Mouse (Mus musculus) MEL (cell line): Measurements from ENCODE around the gene Gm42715. TPM values are rescaled to one million over a fixed set of nuclear protein-coding genes. Genes with fewer than 3 reads are reported as not detected.
A peak's percentile ranks its signal among the peaks of the same experiment; 100 is the strongest.

ENCODE experiments used
- DNase-seq: peaks from one replicate; pipeline ENCODE4 v3.0.0; 2011; ENCODE audit warnings: low read depth, low spot score
- H3K27ac ChIP-seq: 2 replicates; pipeline ENCODE4 v1.5.1; 2012; ENCODE audit warnings: low read depth, mild to moderate bottlenecking, control low read depth, low read length, moderate library complexity; ENCODE audit not compliant: control insufficient read depth
- H3K27me3 ChIP-seq, 2 experiments: fragments of 150-350 bp in 1 of 2; sonication (generic) in 1 of 2; 2 replicates each; pipeline ENCODE4 v1.6.1; 2012; ENCODE audit warnings: low read length in 2 of 2, mild to moderate bottlenecking in 2 of 2, improper control_type of control experiment in 1 of 2, moderate library complexity in 1 of 2; ENCODE audit not compliant: insufficient read depth in 2 of 2, control insufficient read depth in 1 of 2
- H3K36me3 ChIP-seq, 2 experiments: 2 replicates each; pipeline ENCODE4 v1.6.1; 2012 to 2014; ENCODE audit warnings: low read length in 2 of 2, improper control_type of control experiment in 1 of 2, inconsistent platforms in 1 of 2, mild to moderate bottlenecking in 1 of 2; ENCODE audit not compliant: insufficient read depth in 2 of 2, control insufficient read depth in 1 of 2
- H3K4me1 ChIP-seq, 2 experiments: fragments of 150-350 bp in 1 of 2; sonication (generic) in 1 of 2; 2 replicates each; pipeline ENCODE4 v1.6.1; 2012; ENCODE audit warnings: low read length in 2 of 2, improper control_type of control experiment in 1 of 2, mild to moderate bottlenecking in 1 of 2; ENCODE audit not compliant: insufficient read depth in 2 of 2, control insufficient read depth in 1 of 2
- H3K4me3 ChIP-seq, 2 experiments: fragments of 150-350 bp in 1 of 2; sonication (generic) in 1 of 2; 2 replicates each; pipeline ENCODE4 v1.5.1; 2012; ENCODE audit warnings: low read depth in 2 of 2, low read length in 2 of 2, mild to moderate bottlenecking in 2 of 2, moderate library complexity in 2 of 2, control low read depth in 1 of 2, improper control_type of control experiment in 1 of 2; ENCODE audit not compliant: control insufficient read depth in 1 of 2, insufficient read depth in 1 of 2
- H3K79me2 ChIP-seq: 2 replicates; pipeline ENCODE4 v1.6.1; 2012; ENCODE audit warnings: mild to moderate bottlenecking, low read length, moderate library complexity; ENCODE audit not compliant: control insufficient read depth, poor library complexity, insufficient read depth
- H3K9ac ChIP-seq: 2 replicates; pipeline ENCODE4 v1.6.1; 2012; ENCODE audit warnings: low read depth, mild to moderate bottlenecking, control low read depth, low read length, moderate library complexity; ENCODE audit not compliant: control insufficient read depth, poor library complexity, severe bottlenecking
- H3K9me3 ChIP-seq: fragments of 150-350 bp; sonication (generic); replicated peaks from 2 replicates; pipeline ENCODE4 v1.6.1; 2012; ENCODE audit warnings: mild to moderate bottlenecking, low read length, improper control_type of control experiment, moderate library complexity; ENCODE audit not compliant: insufficient read depth
- CHD2 ChIP-seq: IDR thresholded peaks from 2 replicates; pipeline ENCODE4 v1.6.1; 2011; ENCODE audit warnings: low read length, improper control_type of control experiment
- ELF1 ChIP-seq: IDR thresholded peaks from 2 replicates; pipeline ENCODE4 v1.6.1; 2014; ENCODE audit warnings: low read depth, mild to moderate bottlenecking, inconsistent platforms, low read length, improper control_type of control experiment, moderate library complexity
- GABPA ChIP-seq: IDR thresholded peaks from 2 replicates; pipeline ENCODE4 v1.6.1; 2012; ENCODE audit warnings: low read depth, mild to moderate bottlenecking, inconsistent platforms, low read length, improper control_type of control experiment, moderate library complexity
- GATA1 ChIP-seq: IDR thresholded peaks from 2 replicates; pipeline ENCODE4 v1.6.1; 2011; ENCODE audit warnings: low read depth, low read length, improper control_type of control experiment
- KAT2A ChIP-seq: conservative IDR thresholded peaks from 2 replicates; pipeline ENCODE4 v1.6.1; 2012; ENCODE audit warnings: low read depth, low read length, improper control_type of control experiment, inconsistent platforms
- MAX ChIP-seq: IDR thresholded peaks from 2 replicates; pipeline ENCODE4 v1.6.1; 2011; ENCODE audit warnings: low read length, improper control_type of control experiment
- MEF2A ChIP-seq: IDR thresholded peaks from 2 replicates; pipeline ENCODE4 v1.6.1; 2014; ENCODE audit warnings: low read depth, mild to moderate bottlenecking, inconsistent platforms, low read length, improper control_type of control experiment; ENCODE audit not compliant: poor library complexity, insufficient replicate concordance, severe bottlenecking; ENCODE audit errors: extremely low read depth
- MXI1 ChIP-seq: IDR thresholded peaks from 2 replicates; pipeline ENCODE4 v1.6.1; 2011; ENCODE audit warnings: mild to moderate bottlenecking, low read depth, low read length, improper control_type of control experiment
- MYB ChIP-seq: IDR thresholded peaks from 2 replicates; pipeline ENCODE4 v1.6.1; 2011; ENCODE audit warnings: mild to moderate bottlenecking, low read depth, low read length, improper control_type of control experiment
- MYC ChIP-seq: IDR thresholded peaks from 2 replicates; pipeline ENCODE4 v1.6.1; 2011; ENCODE audit warnings: low read depth, mild to moderate bottlenecking, low read length, improper control_type of control experiment, moderate library complexity
- NELFE ChIP-seq: IDR thresholded peaks from 2 replicates; pipeline ENCODE4 v1.6.1; 2011; ENCODE audit warnings: low read depth, low read length, improper control_type of control experiment
- NRF1 ChIP-seq: IDR thresholded peaks from 2 replicates; pipeline ENCODE4 v1.6.1; 2014; ENCODE audit warnings: low read depth, mild to moderate bottlenecking, inconsistent platforms, low read length, improper control_type of control experiment, moderate library complexity; ENCODE audit not compliant: poor library complexity, insufficient read depth, severe bottlenecking
- POLR2A ChIP-seq, 2 experiments: IDR thresholded peaks; 2 replicates each; pipeline ENCODE4 v1.6.1; 2011 to 2012; ENCODE audit warnings: low read length in 2 of 2, mild to moderate bottlenecking in 2 of 2, control low read depth in 1 of 2, improper control_type of control experiment in 1 of 2, low read depth in 1 of 2, moderate library complexity in 1 of 2; ENCODE audit not compliant: control insufficient read depth in 1 of 2, insufficient read depth in 1 of 2, poor library complexity in 1 of 2
- POLR2AphosphoS5 ChIP-seq: IDR thresholded peaks from 2 replicates; pipeline ENCODE4 v1.6.1; 2012; ENCODE audit warnings: low read depth, borderline replicate concordance, mild to moderate bottlenecking, inconsistent platforms, low read length, moderate library complexity, mixed read lengths
- RAD21 ChIP-seq: IDR thresholded peaks from 2 replicates; pipeline ENCODE4 v1.6.1; 2011; ENCODE audit warnings: mild to moderate bottlenecking, low read depth, low read length, improper control_type of control experiment
- UBTF ChIP-seq: IDR thresholded peaks from 2 replicates; pipeline ENCODE4 v1.6.1; 2012; ENCODE audit warnings: low read depth, mild to moderate bottlenecking, inconsistent platforms, low read length, improper control_type of control experiment, moderate library complexity, borderline replicate concordance; ENCODE audit not compliant: insufficient read depth
- USF2 ChIP-seq, 2 experiments: IDR thresholded peaks; 2 replicates each; pipeline ENCODE4 v1.6.1; 2011 to 2012; ENCODE audit warnings: improper control_type of control experiment in 2 of 2, low read length in 2 of 2, borderline replicate concordance in 1 of 2, inconsistent platforms in 1 of 2, low read depth in 1 of 2, mild to moderate bottlenecking in 1 of 2; ENCODE audit not compliant: insufficient read depth in 1 of 2
- ZKSCAN1 ChIP-seq: IDR thresholded peaks from 2 replicates; pipeline ENCODE4 v1.6.1; 2012; ENCODE audit warnings: low read depth, mild to moderate bottlenecking, inconsistent platforms, low read length, improper control_type of control experiment, moderate library complexity
- polyA plus RNA-seq, 2 experiments: library from polyadenylated mRNA; stranded (reverse) in 1 of 2; unstranded in 1 of 2; fragments of >175 nt in 1 of 2; fragments of >200 nt in 1 of 2; gene quantifications; 2 replicates each; pipeline versions ENCODE4 v1.2.1 to v1.2.4; 2012; ENCODE audit warnings: low replicate concordance in 2 of 2, low read depth in 1 of 2; ENCODE audit not compliant: insufficient read length in 2 of 2, insufficient read depth in 1 of 2, missing spikeins in 1 of 2
- total RNA-seq: library from RNA; depleted of rRNA; stranded (reverse); fragments of 300-350 nt; gene quantifications from 2 replicates; pipeline ENCODE4 v1.2.3, GENCODE M21; 2012; rRNA removed

Gene Gm42715
- total and polyA plus RNA-seq, 3 experiments, result 9.0 to 25.4 TPM; not detected in 1

GRCm38 (mm10) chr7:127614891-127615843 is 95.8 kb downstream of the Gm42715 start, which contains the start of gene Zfp629 (continued):
- TF ChIP-seq USF2 (IDR thresholded peaks at IDR 0.05; ENCODE audit: borderline replicate concordance in 1 of 2, insufficient read depth in 1 of 2, low read depth in 1 of 2, low read length in 2 of 2), result no peak
- TF ChIP-seq KAT2A, result no peak; the same call in 1 of the 2 replicates
- no peak for TF ChIP-seq MYB
- TF ChIP-seq GABPA, result no peak
- no peak for TF ChIP-seq ZKSCAN1
- TF ChIP-seq RAD21, result no peak
- no peak for TF ChIP-seq NRF1
- TF ChIP-seq MYC, result no peak
- TF ChIP-seq UBTF, result no peak
- no peak for TF ChIP-seq MEF2A
- peak; percentile 26 for TF ChIP-seq MXI1
- TF ChIP-seq POLR2A (IDR thresholded peaks at IDR 0.05; ENCODE audit: control insufficient read depth in 1 of 2, insufficient read depth in 1 of 2, low read depth in 1 of 2, low read length in 2 of 2, poor library complexity in 1 of 2), result peak in 1 of 2 experiments; percentile 59; a peak in 3 of 4 replicates

- Histone ChIP-seq H3K4me3 (no peak overlapping the region), H3K9me3 (no peaks in the 10 kb centered on the region), H3K79me2 (peaks cover 23% of the 10 kb centered on the region), H3K9ac (no peak overlapping the region), H3K4me1 (peaks cover 0 to 16% of the 10 kb centered on the region in 2 experiments; a peak in 3 of 4 replicates), H3K27ac (no peak overlapping the region), H3K36me3 (peaks cover 0 to 8% of the 10 kb centered on the region in 2 experiments; a peak in 2 of 4 replicates), H3K27me3 (no peaks in the 10 kb centered on the region)
- DNase-seq, result no peak
- TF ChIP-seq GABPA (no peak), POLR2AphosphoS5 (no peak), NELFE (no peak), ELF1 (no peak), UBTF (no peak), MXI1 (no peak), GATA1 (no peak), POLR2A (IDR thresholded peaks at IDR 0.05; ENCODE audit: control insufficient read depth in 1 of 2, insufficient read depth in 1 of 2, low read depth in 1 of 2, low read length in 2 of 2, poor library complexity in 1 of 2) (no peak), USF2 (IDR thresholded peaks at IDR 0.05; ENCODE audit: borderline replicate concordance in 1 of 2, insufficient read depth in 1 of 2, low read depth in 1 of 2, low read length in 2 of 2) (no peak), MEF2A (no peak), CHD2 (no peak), MAX (no peak)
Observed at GRCm38 (mm10) chr7:127616336-127616735, 97.0 kb downstream of the Gm42715 start.

Other genes starting within 250 kb of the Gm42715 start
- gene Sephs2, start 245.5 kb upstream of the Gm42715 start, total RNA-seq, result 177 and 182 TPM in 2 replicates
- gene Sephs2, start 245.5 kb upstream of the Gm42715 start, polyA plus RNA-seq, result 100 to 1,000 TPM in 1 of 2 experiments, not detected in 1; 109 TPM
- 0.92 and 1.3 TPM in 2 replicates for gene Itgal, start 223.3 kb upstream of the Gm42715 start, total RNA-seq
- 1 to 10 TPM in 1 of 2 experiments, not detected in 1; 9.7 TPM for gene Itgal, start 223.3 kb upstream of the Gm42715 start, polyA plus RNA-seq
- 4.3 and 5.4 TPM in 2 replicates for gene Zfp768, start 174.0 kb upstream of the Gm42715 start, total RNA-seq
- gene Zfp768, start 174.0 kb upstream of the Gm42715 start, polyA plus RNA-seq, result 10 to 100 TPM in 1 of 2 experiments, not detected in 1; 12.0 TPM
- gene Zfp747, start 143.5 kb upstream of the Gm42715 start, total RNA-seq, result 6.9 and 7.5 TPM in 2 replicates
- 1 to 10 TPM in 1 of 2 experiments, not detected in 1; 6.2 TPM for gene Zfp747, start 143.5 kb upstream of the Gm42715 start, polyA plus RNA-seq
- gene 9130019O22Rik, start 132.4 kb upstream of the Gm42715 start, total RNA-seq, result 1.4 and 2.1 TPM in 2 replicates
- gene 9130019O22Rik, start 132.4 kb upstream of the Gm42715 start, polyA plus RNA-seq, result 1 to 10 TPM in 1 of 2 experiments, not detected in 1; 1.5 TPM
- 2.3 and 2.5 TPM in 2 replicates for gene E430018J23Rik, start 126.0 kb upstream of the Gm42715 start, total RNA-seq
- gene E430018J23Rik, start 126.0 kb upstream of the Gm42715 start, polyA plus RNA-seq, result 1 to 10 TPM in 1 of 2 experiments, not detected in 1; 2.1 TPM
- 3.7 and 4.1 TPM in 2 replicates for gene Zfp764, start 112.8 kb upstream of the Gm42715 start, total RNA-seq
- gene Zfp764, start 112.8 kb upstream of the Gm42715 start, polyA plus RNA-seq, result 1 to 10 TPM in 1 of 2 experiments, not detected in 1; 3.1 TPM
- gene Zfp688, start 97.5 kb upstream of the Gm42715 start, total RNA-seq, result 8.6 and 11.1 TPM in 2 replicates
- 10 to 100 TPM in 1 of 2 experiments, not detected in 1; 18.1 TPM for gene Zfp688, start 97.5 kb upstream of the Gm42715 start, polyA plus RNA-seq
- gene Zfp689, start 70.4 kb upstream of the Gm42715 start, total RNA-seq, result 4.0 and 4.9 TPM in 2 replicates
- gene Zfp689, start 70.4 kb upstream of the Gm42715 start, polyA plus RNA-seq, result 1 to 10 TPM in 1 of 2 experiments, not detected in 1; 7.2 TPM
- 10.8 and 11.7 TPM in 2 replicates for gene Prr14, start 60.0 kb upstream of the Gm42715 start, total RNA-seq
- gene Prr14, start 60.0 kb upstream of the Gm42715 start, polyA plus RNA-seq, result 10 to 100 TPM in 1 of 2 experiments, not detected in 1; 45.9 TPM
- 7.5 TPM in 2 replicates for gene Fbrs, start 40.4 kb upstream of the Gm42715 start, total RNA-seq
- 10 to 100 TPM in 1 of 2 experiments, not detected in 1; 53.3 TPM for gene Fbrs, start 40.4 kb upstream of the Gm42715 start, polyA plus RNA-seq
- gene Srcap, start 7.6 kb upstream of the Gm42715 start, total RNA-seq, result 20.3 and 22.3 TPM in 2 replicates
- gene Srcap, start 7.6 kb upstream of the Gm42715 start, polyA plus RNA-seq, result 10 to 100 TPM; 34.3 to 45.1 TPM
- gene Tmem265, start 41.8 kb downstream of the Gm42715 start, total RNA-seq, result not detected in 2 replicates
- gene Tmem265, start 41.8 kb downstream of the Gm42715 start, polyA plus RNA-seq, result not detected
- gene Phkg2, start 53.8 kb downstream of the Gm42715 start, total RNA-seq, result 22.9 and 23.3 TPM in 2 replicates
- gene Phkg2, start 53.8 kb downstream of the Gm42715 start, polyA plus RNA-seq, result 10 to 100 TPM in 1 of 2 experiments, not detected in 1; 70.8 TPM
- gene Ccdc189, start 69.0 kb downstream of the Gm42715 start, total RNA-seq, result 3.6 and 6.9 TPM in 2 replicates
- 1 to 10 TPM in 1 of 2 experiments, not detected in 1; 4.2 TPM for gene Ccdc189, start 69.0 kb downstream of the Gm42715 start, polyA plus RNA-seq
- gene Rnf40, start 69.2 kb downstream of the Gm42715 start, total RNA-seq, result 43.8 and 49.5 TPM in 2 replicates
- gene Rnf40, start 69.2 kb downstream of the Gm42715 start, polyA plus RNA-seq, result 10 to 100 TPM in 1 of 2 experiments, not detected in 1; 75.1 TPM
- gene Zfp629, start 96.2 kb downstream of the Gm42715 start, total RNA-seq, result 9.4 and 12.6 TPM in 2 replicates
- 10 to 100 TPM in 1 of 2 experiments, not detected in 1; 10.8 TPM for gene Zfp629, start 96.2 kb downstream of the Gm42715 start, polyA plus RNA-seq
- gene Bcl7c, start 189.3 kb downstream of the Gm42715 start, total RNA-seq, result 54.9 and 72.4 TPM in 2 replicates
- gene Bcl7c, start 189.3 kb downstream of the Gm42715 start, polyA plus RNA-seq, result 10 to 100 TPM in 1 of 2 experiments, not detected in 1; 98.4 TPM
- gene Ctf1, start 193.2 kb downstream of the Gm42715 start, total RNA-seq, result 1.9 and 2.8 TPM in 2 replicates
- 1 to 10 TPM in 1 of 2 experiments, not detected in 1; 7.2 TPM for gene Ctf1, start 193.2 kb downstream of the Gm42715 start, polyA plus RNA-seq
- gene Ctf2, start 212.6 kb downstream of the Gm42715 start, total RNA-seq, result 0.36 and 0.39 TPM in 2 replicates
- 1 to 10 TPM in 1 of 2 experiments, not detected in 1; 1.0 TPM for gene Ctf2, start 212.6 kb downstream of the Gm42715 start, polyA plus RNA-seq
- 37.7 and 46.7 TPM in 2 replicates for gene Fbxl19, start 225.0 kb downstream of the Gm42715 start, total RNA-seq
- 10 to 100 TPM in 1 of 2 experiments, not detected in 1; 58.3 TPM for gene Fbxl19, start 225.0 kb downstream of the Gm42715 start, polyA plus RNA-seq